Mouse (Mus musculus) heart, embryonic 16.5 days (tissue): ENCODE data around the gene Tbc1d22a. TPM values are rescaled to one million over a fixed set of nuclear protein-coding genes. Genes with fewer than 3 reads are reported as not detected.
"Not testable (repeated sequence)": the region's sequence is repeated elsewhere in the genome, so short reads cannot be mapped to it uniquely, and the experiment has no call there.

Experiments used
- ATAC-seq: fragments of 200-750 bp; cut with Nextera tagmentation; replicated peaks from 2 replicates; pipeline ENCODE4 v1.8.0; 2017; ENCODE audit warnings: moderate number of reproducible peaks; ENCODE audit not compliant: insufficient read depth, low FRiP score; ENCODE audit errors: extremely low read depth
- H3K27ac ChIP-seq: fragments of 300-500 bp; sonication (generic); 2 replicates; pipeline ENCODE4 v1.5.1; 2014; ENCODE audit warnings: mild to moderate bottlenecking, low read length, control low read depth, moderate library complexity
- H3K27me3 ChIP-seq: fragments of 300-500 bp; sonication (generic); 2 replicates; pipeline ENCODE4 v1.6.1; 2014; ENCODE audit warnings: low read length, mixed read lengths; ENCODE audit not compliant: control insufficient read depth, insufficient read depth
- H3K36me3 ChIP-seq: fragments of 300-500 bp; sonication (generic); 2 replicates; pipeline ENCODE4 v1.6.1; 2014; ENCODE audit not compliant: control insufficient read depth, insufficient read depth
- H3K4me1 ChIP-seq: fragments of 300-500 bp; sonication (generic); 2 replicates; pipeline ENCODE4 v1.6.1; 2014; ENCODE audit warnings: low read length, mixed read lengths; ENCODE audit not compliant: control insufficient read depth, insufficient read depth
- H3K4me2 ChIP-seq: fragments of 300-500 bp; sonication (generic); 2 replicates; pipeline ENCODE4 v1.6.1; 2014; ENCODE audit warnings: low read depth, mild to moderate bottlenecking, control low read depth, low read length
- H3K4me3 ChIP-seq: fragments of 300-500 bp; sonication (generic); 2 replicates; pipeline ENCODE4 v1.5.1; 2014; ENCODE audit warnings: mild to moderate bottlenecking, control low read depth, low read length
- H3K9ac ChIP-seq: fragments of 300-500 bp; sonication (generic); 2 replicates; pipeline ENCODE4 v1.6.1; 2014; ENCODE audit warnings: low read length, control low read depth
- H3K9me3 ChIP-seq: fragments of 300-500 bp; sonication (generic); replicated peaks from 2 replicates; pipeline ENCODE4 v1.6.1; 2016; ENCODE audit warnings: low read length; ENCODE audit not compliant: control insufficient read depth
- WGBS: fragments of 180-500 bp; shearing (Covaris S2); extraction: QIAGEN DNeasy Blood & Tissue Kit; methylation state at CpG from one replicate; pipeline ENCODE4 v1.1.7; 2014; 5-methylcytosine and 5-hydroxymethylcytosine counted together
- polyA plus RNA-seq: library from polyadenylated mRNA; unstranded; fragments of >200 nt; fragmentation: Nextera tagmentation; extraction: Ambion mirVana; gene quantifications from 2 replicates; pipeline ENCODE4 v1.2.1, GENCODE M21; 2015

The Tbc1d22a gene
- polyA plus RNA-seq, 1 experiment from 2014 or later: 11.5 TPM

DNA sequence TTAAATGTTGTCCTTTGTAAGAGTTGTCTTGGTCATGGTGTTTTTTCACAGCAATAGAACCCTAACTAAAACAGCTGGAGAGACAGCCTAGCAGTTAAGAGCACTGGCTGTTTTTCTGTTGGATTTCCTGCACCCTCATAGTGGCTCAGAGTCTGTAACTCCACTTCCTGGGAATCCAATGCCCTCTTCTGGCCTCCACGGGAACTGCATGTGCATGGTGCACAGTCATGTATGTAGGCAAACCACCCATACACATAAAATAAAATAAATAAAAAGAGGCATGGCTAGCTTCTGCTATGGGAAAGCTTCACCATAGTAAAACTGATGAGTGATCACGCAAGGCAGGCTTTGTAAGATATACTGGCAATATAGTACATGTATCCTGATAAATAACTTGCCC, 9.0 kb upstream of the Tbc1d22a start:
- H3K4me2 ChIP-seq: no peak overlapping the region

DNA sequence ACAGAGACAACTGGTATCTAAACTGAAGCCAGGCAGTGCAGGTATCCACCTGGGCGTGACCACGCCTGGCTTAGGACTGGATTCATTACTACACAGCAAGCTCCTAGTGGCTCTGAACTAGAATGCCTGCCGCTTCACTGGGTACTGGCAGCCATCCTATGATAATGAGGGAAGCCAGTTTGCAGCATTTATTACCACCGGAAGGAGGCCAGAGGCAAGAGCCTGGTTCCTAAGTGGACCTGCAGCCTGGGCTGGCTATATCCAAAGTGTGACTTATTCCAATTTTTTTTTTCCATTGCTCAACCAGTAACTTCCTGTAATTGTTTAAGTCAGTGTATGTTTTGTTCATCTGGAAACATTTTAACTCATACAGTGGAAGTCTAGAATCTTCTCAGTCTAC, 7.9 kb upstream of the Tbc1d22a start:
- Histone ChIP-seq H3K27me3 (no peaks in the 10 kb centered on the region), H3K36me3 (no peaks in the 10 kb centered on the region), H3K9me3 (0 out of 2 replicates have a peak, but pooled peaks cover 2% of the 10 kb centered on the region), H3K4me2 (no peak overlapping the region), H3K4me1 (0 out of 2 replicates have a peak, but pooled peaks cover 3% of the 10 kb centered on the region), H3K4me3 (no peak overlapping the region), H3K27ac (peak overlapping the region; percentile 71), H3K9ac (no peak overlapping the region)
- WGBS: 74% methylated on average over 4 of the region's 4 CpGs
- ATAC-seq: no peak

More for the DNA sequence above, 9.0 kb upstream of the Tbc1d22a start:
- 0 out of 2 replicates have a peak, but pooled peaks cover 2% of the 10 kb centered on the region for H3K9me3 ChIP-seq
- no peaks in the 10 kb centered on the region for H3K27me3 ChIP-seq
- no peak overlapping the region for H3K27ac ChIP-seq
- no peak for ATAC-seq
- peaks cover 5% of the 10 kb centered on the region; the same call in 1 of the 2 replicates for H3K4me1 ChIP-seq
- H3K36me3 ChIP-seq: no peaks in the 10 kb centered on the region
- H3K9ac ChIP-seq: no peak overlapping the region
- 57% methylated on average over 2 of the region's 2 CpGs for WGBS
- no peak overlapping the region for H3K4me3 ChIP-seq

DNA sequence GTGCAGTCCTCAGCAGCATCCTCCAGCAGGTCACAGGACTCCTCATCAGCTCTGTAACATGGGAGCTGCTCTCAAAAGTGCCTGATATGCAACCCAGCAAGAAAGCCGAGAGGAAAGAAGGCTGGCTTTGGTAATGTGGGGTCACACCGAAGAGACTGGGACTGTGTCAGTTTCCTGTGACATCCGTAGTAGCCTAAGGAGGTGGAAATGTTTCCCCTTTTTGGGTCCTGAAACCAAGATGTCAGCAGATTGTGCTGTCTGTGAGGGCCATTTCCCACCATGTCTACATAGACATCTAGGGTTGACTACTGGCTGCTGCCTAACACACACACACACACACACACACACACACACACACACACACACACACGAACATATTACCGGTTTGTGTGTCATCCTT, 2.1 kb upstream of the Tbc1d22a start:
- H3K27ac ChIP-seq, H3K9ac ChIP-seq, H3K4me2 ChIP-seq, H3K27me3 ChIP-seq, H3K9me3 ChIP-seq, H3K36me3 ChIP-seq, ATAC-seq, H3K4me3 ChIP-seq: not testable (repeated sequence)
- WGBS: 89% methylated on average over 5 of the region's 5 CpGs
- H3K4me1 ChIP-seq: peaks cover 18% of the 10 kb centered on the region

DNA sequence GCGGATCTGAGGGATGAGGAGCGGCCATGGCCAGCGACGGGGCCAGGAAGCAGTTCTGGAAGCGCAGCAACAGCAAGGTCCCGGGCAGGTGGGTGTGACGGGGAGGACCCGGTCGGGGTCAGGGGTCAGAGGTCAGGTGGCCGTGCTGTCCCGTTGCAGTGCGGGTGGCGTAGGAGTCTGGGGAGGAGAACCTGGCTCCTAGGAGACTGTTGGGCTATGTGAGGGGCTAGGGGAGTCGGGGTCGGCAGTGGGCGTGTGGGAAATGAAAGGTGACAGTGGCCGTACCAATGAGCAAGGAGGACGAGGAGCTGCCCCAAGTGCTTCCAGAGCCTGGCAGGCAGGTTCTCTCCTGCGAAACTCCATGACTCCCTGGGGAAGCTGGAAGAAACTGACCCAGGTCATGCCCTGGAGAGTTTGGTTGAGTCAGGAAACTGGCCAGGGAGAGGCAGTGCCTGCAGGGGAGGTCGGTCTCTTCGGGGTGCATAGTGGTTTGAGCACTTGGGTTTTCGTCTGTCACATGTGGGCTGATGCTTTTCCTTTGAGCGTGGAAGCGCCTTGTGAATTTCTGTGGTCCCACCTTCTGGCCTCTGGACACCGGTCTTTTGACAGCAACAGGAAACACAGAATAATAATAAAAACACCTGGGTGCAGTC, 416 bp downstream of the Tbc1d22a start:
- Histone ChIP-seq H3K27ac (peak overlapping the region; percentile 94), H3K4me1 (peaks cover 18% of the 10 kb centered on the region), H3K4me2 (peak overlapping the region; percentile 84), H3K4me3 (peak overlapping the region; percentile 94), H3K9me3 (no peaks in the 10 kb centered on the region), H3K9ac (peak overlapping the region; percentile 91), H3K36me3 (no peaks in the 10 kb centered on the region), H3K27me3 (no peaks in the 10 kb centered on the region)
- no peak; the same call in 1 of the 2 replicates for ATAC-seq
- 10% methylated on average over 25 of the region's 25 CpGs for WGBS

DNA sequence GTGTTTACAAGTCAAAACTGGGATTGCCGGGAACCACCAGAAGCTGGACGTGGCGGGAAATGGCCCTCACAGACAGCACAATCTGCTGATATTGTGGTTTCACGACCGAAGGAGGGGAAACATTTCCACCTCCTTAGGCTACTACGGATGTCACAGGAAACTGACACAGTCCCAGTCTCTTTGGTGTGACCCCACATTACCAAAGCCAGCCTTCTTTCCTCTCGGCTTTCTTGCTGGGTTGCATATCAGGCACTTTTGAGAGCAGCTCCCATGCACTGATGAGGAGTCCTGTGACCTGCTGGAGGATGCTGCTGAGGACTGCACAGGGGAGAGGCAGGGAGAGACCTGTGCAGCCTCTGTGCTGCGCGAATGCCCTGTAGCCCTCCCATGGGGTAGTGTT, 2.4 kb downstream of the Tbc1d22a start:
- not testable (repeated sequence) for H3K36me3 ChIP-seq, H3K4me3 ChIP-seq, H3K27me3 ChIP-seq, H3K9me3 ChIP-seq, H3K4me2 ChIP-seq, H3K27ac ChIP-seq, H3K9ac ChIP-seq, ATAC-seq
- WGBS: 75% methylated on average over 9 of the region's 9 CpGs
- peaks cover 22% of the 10 kb centered on the region for H3K4me1 ChIP-seq

DNA sequence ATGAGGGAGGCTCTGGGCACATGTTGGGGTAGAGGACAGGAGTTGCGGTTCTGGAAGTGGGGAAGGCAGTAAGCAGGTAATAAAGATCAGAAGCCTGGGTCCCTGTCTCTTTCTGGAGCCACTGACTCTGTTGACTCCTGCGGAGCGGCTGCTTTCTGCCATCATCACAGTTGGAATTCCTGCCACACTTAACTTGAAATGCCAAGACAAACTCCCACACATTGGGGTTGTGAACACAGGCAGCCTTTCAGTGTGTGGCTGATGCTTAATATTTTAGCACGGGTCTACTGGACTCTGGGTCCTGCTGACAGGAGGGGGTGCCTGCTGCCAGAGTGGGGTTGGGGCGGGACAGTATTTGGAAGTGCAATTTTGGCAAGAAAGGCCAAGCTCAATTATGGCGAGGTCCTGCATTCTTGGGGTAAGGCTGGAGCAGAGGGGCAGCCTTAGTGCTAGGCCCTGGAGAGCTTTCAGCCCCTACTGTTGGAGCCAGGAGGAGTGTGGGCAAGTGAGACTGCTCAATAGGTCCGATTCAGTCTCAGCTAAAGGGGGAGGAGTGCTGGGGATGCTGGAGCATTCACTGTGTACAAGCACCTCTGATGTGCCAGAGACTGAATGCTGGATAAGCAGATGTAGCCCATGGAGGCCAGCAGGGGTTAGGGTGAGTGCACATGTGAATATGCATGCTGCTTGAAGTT, 5.4 kb downstream of the Tbc1d22a start:
- Histone ChIP-seq H3K9ac (peak overlapping the region; percentile 40; the same call in 1 of the 2 replicates), H3K27me3 (no peaks in the 10 kb centered on the region), H3K4me3 (no peak overlapping the region), H3K36me3 (no peaks in the 10 kb centered on the region), H3K27ac (no peak overlapping the region), H3K9me3 (peaks cover 3% of the 10 kb centered on the region; the same call in 1 of the 2 replicates), H3K4me2 (no peak overlapping the region), H3K4me1 (peaks cover 11% of the 10 kb centered on the region)
- no peak for ATAC-seq
- WGBS: 68% methylated on average over 7 of the region's 7 CpGs

DNA sequence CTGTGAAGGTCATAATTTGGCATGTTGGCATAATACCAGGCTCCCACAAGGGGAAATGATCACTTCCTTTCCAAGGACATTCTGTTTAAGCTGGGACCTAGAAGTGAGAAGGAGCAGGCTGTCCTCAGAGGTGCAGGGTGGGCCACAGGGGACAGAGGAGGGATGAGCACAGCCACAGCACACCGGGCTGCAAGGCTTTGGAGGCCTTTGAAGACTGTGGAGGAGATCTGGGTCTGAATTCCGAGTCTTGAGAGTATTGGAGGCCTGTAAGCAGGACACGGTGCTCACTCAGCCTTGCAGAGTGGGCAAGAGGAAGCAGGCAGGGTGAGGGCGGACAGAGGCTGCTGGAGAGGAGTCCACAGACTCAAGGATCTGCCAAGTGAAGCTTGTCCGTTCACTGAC, 6.0 kb downstream of the Tbc1d22a start:
- Histone ChIP-seq H3K9ac (peak overlapping the region; percentile 40; the same call in 1 of the 2 replicates), H3K27ac (0 out of 2 replicates have a peak overlapping the region, but pooled peaks have one; percentile 2), H3K27me3 (no peaks in the 10 kb centered on the region), H3K4me2 (no peak overlapping the region), H3K36me3 (no peaks in the 10 kb centered on the region), H3K9me3 (peaks cover 3% of the 10 kb centered on the region; the same call in 1 of the 2 replicates), H3K4me3 (no peak overlapping the region), H3K4me1 (peaks cover 6% of the 10 kb centered on the region; the same call in 1 of the 2 replicates)
- 74% methylated on average over 5 of the region's 5 CpGs for WGBS
- no peak for ATAC-seq

DNA sequence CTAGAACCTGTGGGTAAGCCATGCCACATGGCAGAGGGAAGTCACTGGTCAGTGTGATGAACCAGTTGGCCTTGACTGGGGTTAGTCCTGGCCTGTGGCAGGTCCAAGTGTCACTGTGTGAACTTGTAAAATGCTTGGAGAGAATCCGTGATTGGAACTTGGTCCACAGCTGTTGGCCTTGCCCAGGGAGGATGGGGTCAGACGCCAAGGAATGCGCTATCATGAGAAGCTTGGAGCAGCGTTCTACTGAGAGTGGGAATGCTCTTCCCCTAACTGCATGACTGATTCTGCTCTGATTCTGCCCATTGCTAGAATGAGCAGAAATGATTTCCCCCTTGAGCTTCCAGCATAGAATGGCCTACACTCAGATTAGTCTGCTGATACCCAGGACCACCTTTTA, 6.5 kb downstream of the Tbc1d22a start:
- no peak for ATAC-seq
- H3K4me3 ChIP-seq: no peak overlapping the region

DNA sequence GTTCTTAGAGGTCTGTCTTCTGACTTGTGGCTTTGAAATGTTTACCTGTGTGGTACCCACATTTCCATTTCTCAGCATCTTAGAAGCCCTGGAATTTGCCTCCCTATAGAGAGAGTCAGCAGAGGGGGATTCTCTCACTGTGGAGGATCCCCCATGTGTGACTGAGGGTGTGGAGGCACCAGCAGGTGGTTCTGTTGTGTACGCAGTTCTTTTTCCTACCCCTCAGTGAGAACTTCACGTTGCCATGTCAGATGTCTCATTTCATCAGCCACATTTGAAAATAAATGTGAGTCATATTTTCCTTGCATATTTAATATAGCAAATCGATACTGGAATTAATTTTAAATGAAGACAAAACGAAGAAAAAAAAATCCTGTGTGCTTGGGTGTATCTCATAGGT, 7.1 kb downstream of the Tbc1d22a start:
- 84% methylated on average over 4 of the region's 4 CpGs for WGBS
- Histone ChIP-seq H3K27me3 (no peaks in the 10 kb centered on the region), H3K9me3 (peaks cover 3% of the 10 kb centered on the region; the same call in 1 of the 2 replicates), H3K27ac (no peak overlapping the region), H3K36me3 (no peaks in the 10 kb centered on the region), H3K4me1 (peaks cover 4% of the 10 kb centered on the region; the same call in 1 of the 2 replicates), H3K4me2 (no peak overlapping the region), H3K4me3 (no peak overlapping the region), H3K9ac (no peak overlapping the region)
- no peak for ATAC-seq

More for the DNA sequence above, 6.5 kb downstream of the Tbc1d22a start:
- Histone ChIP-seq H3K9ac (no peak overlapping the region), H3K36me3 (no peaks in the 10 kb centered on the region), H3K4me1 (peaks cover 4% of the 10 kb centered on the region; the same call in 1 of the 2 replicates), H3K27ac (no peak overlapping the region), H3K4me2 (no peak overlapping the region), H3K27me3 (no peaks in the 10 kb centered on the region), H3K9me3 (peaks cover 3% of the 10 kb centered on the region; the same call in 1 of the 2 replicates)
- 65% methylated on average over 4 of the region's 4 CpGs for WGBS
